Mouse (Mus musculus): Measurements from ENCODE around the gene Fam234b. TPM values are rescaled to one million over a fixed set of nuclear protein-coding genes. Genes with fewer than 3 reads are reported as not detected.

Fam234b gene
- total RNA-seq (2023): 32.8 TPM

DNA sequence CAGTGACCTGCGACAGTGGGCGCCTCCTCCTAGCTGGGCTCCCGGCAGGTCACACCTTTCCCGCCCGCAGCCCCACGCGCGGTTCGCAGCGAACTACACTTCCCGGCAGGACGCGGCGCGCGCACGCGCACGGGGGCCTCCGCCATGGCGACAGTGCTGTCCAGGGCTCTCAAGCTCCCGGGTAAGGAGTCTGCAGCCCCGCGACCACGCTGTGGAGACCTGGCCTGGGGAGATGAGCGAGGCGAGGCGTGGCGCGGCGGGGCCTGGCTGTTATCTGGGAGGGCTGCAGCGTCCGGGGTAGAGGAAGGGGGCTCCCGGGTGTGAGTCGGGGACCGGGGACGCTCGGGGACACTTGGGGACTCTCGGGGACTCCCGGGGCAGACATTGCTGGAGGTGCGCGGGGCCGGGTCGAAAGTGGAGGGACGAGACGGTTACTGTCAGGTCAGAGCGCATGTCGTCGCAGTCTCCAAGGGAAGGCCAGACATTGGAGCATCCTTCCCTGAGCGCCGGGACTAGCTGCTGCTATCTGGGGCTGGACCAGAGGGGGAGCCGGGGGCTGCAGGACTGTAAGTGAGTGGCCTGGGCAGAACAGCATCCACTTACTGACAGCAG, at the start of gene Fam234b, which contains the start of gene Hebp1:
Gene Fam234b, plus strand, starts transcription at position 57 of the 612 bp plus-strand sequence.
Gene Hebp1, minus strand, starts transcription at position 102 of the 612 bp plus-strand sequence.

DNA sequence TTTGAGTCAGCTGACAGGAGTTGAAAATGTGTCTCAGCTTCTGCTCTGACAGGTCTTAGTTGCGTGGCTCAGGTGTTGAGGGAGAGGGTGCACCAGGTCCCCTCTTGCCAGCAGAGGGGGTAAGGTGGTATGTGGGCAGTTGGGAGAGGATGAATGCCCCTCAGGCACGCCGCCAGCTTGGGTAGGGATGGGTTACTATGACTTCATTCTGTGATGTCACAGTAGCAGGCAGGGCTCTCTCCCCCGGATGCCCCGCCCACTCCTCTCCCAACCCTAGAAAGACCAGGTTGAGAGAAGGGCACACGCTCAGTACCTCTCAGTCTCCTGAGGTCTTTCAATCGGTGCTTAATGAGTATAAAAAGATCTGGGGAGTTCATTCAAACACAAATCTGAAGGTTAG, 56.4 kb downstream of the Fam234b start, which contains the start of gene Gsg1:
Gene Gsg1, minus strand, starts transcription at position 199 of the 400 bp plus-strand sequence.

Other genes starting within 250 kb of the Fam234b start
- 0.33 TPM for gene Apold1, start 216.3 kb upstream of the Fam234b start, total RNA-seq (2023)
- gene Ddx47, start 186.4 kb upstream of the Fam234b start, total RNA-seq (2023): 152 TPM
- gene Gprc5a, start 132.3 kb upstream of the Fam234b start, total RNA-seq (2023): 0.35 TPM
- not detected for gene Gprc5d, start 79.7 kb upstream of the Fam234b start, total RNA-seq (2023)
- 23.9 TPM for gene Hebp1, start within 50 bp of the Fam234b start, total RNA-seq (2023)
- gene Gsg1, start 56.4 kb downstream of the Fam234b start, total RNA-seq (2023): not detected
- not detected for gene Pbp2, start 112.4 kb downstream of the Fam234b start, total RNA-seq (2023)
- gene Emp1, start 164.6 kb downstream of the Fam234b start, total RNA-seq (2023): 29.9 TPM

Measured in CD4-positive naive resting alpha-beta T cell, adult 57 days (primary cell).